Mouse (Mus musculus): ENCODE data around the gene Rbms3. TPM values are rescaled to one million over a fixed set of nuclear protein-coding genes. Genes with fewer than 3 reads are reported as not detected.

Rbms3 gene
- total RNA-seq, 2 experiments from 2014 or later: 14.1 to 15.4 TPM

GRCm38 (mm10) chr9:117041993-117042366, 587.7 kb downstream of the Rbms3 start:
- DNase-seq: no peak

DNA sequence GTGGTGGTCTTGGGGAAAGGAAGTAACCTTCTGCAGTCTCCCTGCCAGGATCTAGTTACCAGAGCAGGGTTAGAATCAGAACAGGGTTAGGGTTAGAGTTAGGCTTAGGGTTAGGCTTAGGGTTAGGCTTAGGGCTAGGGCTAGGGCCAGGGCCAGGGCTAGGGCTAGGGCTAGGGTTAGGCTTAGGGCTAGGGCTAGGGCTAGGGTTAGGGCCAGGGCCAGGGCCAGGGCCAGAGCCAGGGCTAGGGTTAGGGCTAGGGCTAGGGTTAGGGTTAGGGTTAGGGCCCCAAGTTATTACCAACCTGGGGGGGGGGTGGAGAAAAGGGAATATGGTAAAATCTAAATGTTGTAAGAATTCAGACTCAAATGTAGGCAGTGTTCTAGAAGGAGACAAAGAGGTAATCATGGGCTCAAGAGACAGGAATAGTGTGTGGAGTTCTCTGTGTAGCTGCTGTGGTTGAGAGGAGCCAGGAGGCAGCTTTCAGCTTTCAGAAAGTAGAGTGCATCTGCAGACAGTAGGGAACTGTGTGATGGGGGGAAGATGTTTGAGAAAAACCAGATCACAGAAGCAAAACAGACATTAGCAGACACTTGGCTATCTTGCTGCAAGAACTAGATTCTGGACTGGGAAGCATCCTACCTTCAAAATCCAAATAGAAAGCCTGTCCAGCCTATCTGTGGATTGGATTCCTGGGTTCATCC, 588.3 kb downstream of the Rbms3 start:
- DNase-seq: no peak

GRCm38 (mm10) chr9:117039941-117040453, 589.7 kb downstream of the Rbms3 start:
- no peak for DNase-seq

DNA sequence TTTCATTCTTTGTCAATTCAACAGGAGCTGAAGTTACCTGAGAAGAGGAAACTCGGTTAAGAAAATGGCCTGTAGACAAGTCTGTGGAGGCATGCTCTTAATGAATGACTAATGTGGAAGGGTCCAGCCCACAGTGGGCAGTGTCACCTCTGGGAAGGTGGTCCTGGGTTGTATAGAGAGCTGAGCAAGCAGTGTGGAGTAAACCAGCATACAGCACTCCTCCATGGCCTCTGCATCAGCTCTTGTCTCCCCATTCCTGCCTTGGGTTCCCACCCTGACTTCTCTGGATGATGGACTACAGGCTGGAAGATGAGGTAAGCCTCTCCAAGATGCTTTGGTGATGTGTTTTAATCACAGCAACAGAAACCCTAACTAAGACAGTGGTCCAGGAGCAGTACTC, 597.0 kb downstream of the Rbms3 start:
- DNase-seq: no peak

DNA sequence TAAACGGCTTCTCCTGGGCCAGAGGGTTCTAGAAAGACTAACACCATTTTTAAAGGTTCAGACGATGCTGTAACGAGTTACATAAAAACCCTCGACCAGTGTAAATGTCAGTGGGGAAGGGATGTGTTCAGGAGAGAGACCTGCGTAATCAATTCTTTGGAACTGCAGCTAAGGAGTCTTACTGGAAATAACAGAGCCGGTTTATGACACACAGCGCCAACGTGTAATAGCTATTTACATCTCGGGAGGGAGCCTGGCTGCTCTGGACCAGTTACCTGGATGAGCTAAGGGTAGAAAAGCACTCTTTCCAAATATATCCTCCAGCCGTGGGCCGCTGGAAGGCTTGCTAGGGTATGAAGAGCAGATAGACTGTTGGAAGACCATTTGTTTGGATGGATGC, 598.5 kb downstream of the Rbms3 start:
- DNase-seq: no peak

GRCm38 (mm10) chr9:117030837-117031236, 598.9 kb downstream of the Rbms3 start:
- DNase-seq: no peak

- DNase-seq: no peak
These were observed 599.8 kb downstream of the Rbms3 start for GRCm38 (mm10) chr9:117029953-117030352.

GRCm38 (mm10) chr9:117028586-117028985, 601.1 kb downstream of the Rbms3 start:
- no peak for DNase-seq

DNA sequence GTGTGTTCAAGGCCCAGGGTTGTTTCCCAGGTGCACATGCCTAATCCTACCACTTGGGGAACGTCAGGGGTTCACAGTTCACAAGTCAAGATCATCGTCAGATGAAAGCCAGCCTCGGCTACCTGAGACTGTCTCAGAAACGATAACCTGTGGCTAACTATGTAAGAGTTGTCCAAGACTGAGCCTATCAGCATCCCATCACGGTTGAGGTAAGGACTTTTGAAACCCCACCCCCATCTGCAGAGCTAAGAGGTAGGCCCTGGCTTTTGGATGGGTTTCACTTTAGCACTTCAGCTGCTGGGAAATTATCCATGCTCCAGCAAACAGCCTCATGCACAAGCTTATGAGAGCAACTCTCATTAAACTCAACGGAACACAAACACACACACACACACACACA, 607.6 kb downstream of the Rbms3 start:
- DNase-seq: no peak

DNA sequence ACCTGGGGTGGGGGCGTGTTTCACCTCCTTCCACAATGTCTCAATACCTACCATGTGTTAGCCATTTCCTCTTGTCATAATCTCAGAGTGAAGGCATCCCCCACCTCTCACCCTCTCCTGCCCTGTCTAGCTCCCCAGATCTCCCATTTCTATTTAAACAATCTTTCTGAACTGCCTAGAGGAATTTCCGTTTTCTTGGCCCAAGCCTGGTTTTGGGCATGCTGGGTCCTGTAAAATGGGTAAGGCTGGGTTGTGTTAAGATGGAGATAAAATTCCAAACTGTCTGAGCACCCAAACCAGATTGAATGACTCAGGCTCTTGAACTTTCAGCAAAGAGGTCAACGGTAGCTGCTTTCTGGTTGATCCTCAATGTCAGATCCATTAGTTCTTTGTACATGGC, 608.2 kb downstream of the Rbms3 start:
- no peak for DNase-seq

DNA sequence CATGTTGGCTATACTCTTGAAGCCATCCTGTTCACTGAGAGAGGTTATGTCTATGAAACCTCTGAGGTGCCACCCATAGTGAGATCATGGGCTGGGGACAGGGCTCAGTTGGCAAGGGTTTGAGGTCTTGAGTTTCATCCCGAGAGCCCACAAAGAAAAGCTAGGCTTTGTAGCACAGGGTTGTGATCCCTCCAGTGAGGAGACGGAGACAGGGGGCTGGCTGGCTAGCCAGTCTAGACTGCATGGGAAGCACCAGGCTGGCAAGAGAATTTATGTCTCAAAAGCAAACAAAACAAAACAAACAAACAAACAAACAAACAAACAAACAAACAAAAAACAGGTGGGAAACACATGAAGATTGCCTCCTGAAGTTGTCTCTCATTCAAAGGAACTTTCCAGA, 609.5 kb downstream of the Rbms3 start:
- no peak for DNase-seq

- no peak for DNase-seq
These were observed 611.0 kb downstream of the Rbms3 start for GRCm38 (mm10) chr9:117018741-117019163.

DNA sequence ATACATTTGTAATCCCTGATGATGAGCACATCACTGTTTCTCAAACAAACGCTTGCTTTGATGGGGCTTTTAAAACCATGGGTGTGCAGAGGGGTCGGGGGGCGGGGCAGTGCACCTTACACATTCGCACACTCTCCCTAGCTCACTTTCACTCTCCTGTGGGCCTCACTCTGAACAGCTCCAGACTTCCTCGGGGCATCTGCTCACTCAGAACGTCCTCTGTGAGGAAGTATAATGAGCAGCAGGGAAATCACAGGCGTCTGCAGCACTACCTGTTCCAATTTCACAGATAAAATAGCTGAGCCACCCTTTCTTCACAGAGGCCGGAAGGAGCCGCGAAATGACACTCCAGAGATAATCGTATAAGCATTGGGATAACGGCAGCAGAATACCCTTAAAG, 611.4 kb downstream of the Rbms3 start:
- DNase-seq: no peak

GRCm38 (mm10) chr9:117016605-117017319, 613.0 kb downstream of the Rbms3 start:
- no peak for DNase-seq

DNA sequence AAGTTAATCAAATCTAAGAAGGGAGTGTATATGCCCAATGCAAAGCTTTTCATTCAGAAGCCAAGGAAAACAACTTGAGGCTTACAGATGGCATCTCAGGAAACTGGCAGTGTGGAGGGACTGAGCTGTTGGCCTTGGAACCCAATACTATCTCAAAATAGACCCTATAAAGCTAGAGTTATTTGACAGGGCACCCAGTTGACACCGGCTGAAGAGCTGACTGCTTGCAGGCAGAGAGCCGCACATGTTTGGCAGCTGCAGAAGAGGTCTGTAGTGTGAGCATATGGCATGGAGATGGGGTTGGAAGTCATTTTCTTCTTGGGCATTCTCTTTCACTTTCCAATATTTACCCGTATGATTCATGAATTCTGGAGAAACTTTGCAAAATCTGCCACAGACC, 616.3 kb downstream of the Rbms3 start:
- no peak for DNase-seq

DNA sequence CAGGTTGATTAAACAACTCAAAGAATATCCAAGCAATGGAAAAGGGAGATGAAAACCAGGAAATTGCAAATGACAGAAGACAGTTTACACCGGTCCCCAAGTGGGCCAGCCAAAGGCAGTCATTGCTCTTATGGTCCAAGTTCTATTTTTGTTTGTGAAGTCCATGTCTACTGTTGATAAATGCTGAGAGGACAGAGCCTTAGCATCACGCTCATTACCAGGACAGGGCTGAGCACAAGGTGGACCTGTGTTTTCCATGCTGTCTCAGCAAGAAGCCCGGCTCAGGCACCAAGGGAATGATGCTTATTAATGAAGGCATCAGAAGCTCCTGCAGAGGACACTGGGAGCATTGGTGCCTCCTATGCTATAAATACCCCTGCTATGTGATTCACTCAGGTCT, 618.9 kb downstream of the Rbms3 start:
- DNase-seq: no peak

GRCm38 (mm10) chr9:117008194-117008593, 621.5 kb downstream of the Rbms3 start:
- no peak for DNase-seq

DNA sequence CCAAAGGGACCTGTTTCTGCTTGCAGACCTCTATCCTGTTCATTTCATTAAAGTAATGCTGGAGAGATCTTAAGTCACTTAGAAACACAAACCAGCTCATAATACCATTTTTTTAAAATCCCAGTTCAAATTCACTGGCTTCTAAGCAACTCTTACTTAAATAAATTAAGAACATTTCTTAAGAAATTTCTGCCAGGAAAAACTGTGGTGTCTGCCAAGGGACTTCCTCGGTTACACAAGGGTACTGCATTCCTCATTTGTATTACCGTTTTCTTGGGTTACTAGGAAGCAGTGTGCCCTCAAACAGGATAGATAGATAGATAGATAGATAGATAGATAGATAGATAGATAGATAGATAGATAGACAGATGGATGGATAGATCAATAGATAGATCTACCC, 627.6 kb downstream of the Rbms3 start:
- no peak for DNase-seq

- DNase-seq: no peak
These were observed 630.5 kb downstream of the Rbms3 start for GRCm38 (mm10) chr9:116999186-116999585.

- no peak for DNase-seq
These were observed 639.4 kb downstream of the Rbms3 start for GRCm38 (mm10) chr9:116990321-116990720.

- DNase-seq: no peak
These were observed 648.9 kb downstream of the Rbms3 start for GRCm38 (mm10) chr9:116980801-116981200.

DNA sequence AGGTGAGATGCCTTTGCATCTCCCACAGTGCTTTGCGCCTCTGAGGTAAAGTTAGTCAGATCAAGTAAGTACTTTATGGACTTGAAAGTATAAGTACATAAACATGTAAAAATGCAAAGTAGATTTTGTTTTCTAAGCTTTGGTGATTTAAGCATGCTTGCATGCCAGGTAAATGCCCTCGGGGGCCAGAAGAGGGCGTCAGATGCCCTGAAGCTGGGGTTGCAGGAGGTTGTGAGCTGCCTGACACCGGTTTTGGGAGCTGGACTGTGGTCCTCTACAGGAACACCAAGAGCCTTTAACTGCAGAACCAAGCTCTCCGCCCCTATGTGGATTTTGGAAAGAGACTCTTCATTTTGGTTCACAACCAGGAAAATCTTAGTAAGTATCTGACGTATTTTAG, 652.3 kb downstream of the Rbms3 start:
- no peak for DNase-seq

GRCm38 (mm10) chr9:116976575-116977408, 652.9 kb downstream of the Rbms3 start:
- peak; percentile 64 to 71 for DNase-seq

All from layer of hippocampus, postnatal 36 days (tissue).